Mouse (Mus musculus) forebrain, embryonic 16.5 days (tissue): ENCODE results near the gene Irf8. TPM values are rescaled to one million over a fixed set of nuclear protein-coding genes. Genes with fewer than 3 reads are reported as not detected.
A peak's percentile ranks its signal among the peaks of the same experiment; 100 is the strongest.

Experiments
- ATAC-seq: fragments of 200-750 bp; cut with Nextera tagmentation; 2 replicates; pipeline ENCODE4 v1.8.0; 2017; ENCODE audit warnings: mild to moderate bottlenecking, moderate library complexity
- H3K27ac ChIP-seq: fragments of 300-500 bp; sonication (generic); 2 replicates; pipeline ENCODE4 v1.5.1; 2014; ENCODE audit warnings: low read length, control low read depth
- H3K27me3 ChIP-seq: fragments of 300-500 bp; sonication (generic); replicated peaks from 2 replicates; pipeline ENCODE4 v1.6.1; 2014; ENCODE audit warnings: low read length; ENCODE audit not compliant: control insufficient read depth, insufficient read depth
- H3K36me3 ChIP-seq: fragments of 300-500 bp; sonication (generic); 2 replicates; pipeline ENCODE4 v1.6.1; 2014; ENCODE audit not compliant: control insufficient read depth, insufficient read depth
- H3K4me1 ChIP-seq: fragments of 300-500 bp; sonication (generic); replicated peaks from 2 replicates; pipeline ENCODE4 v1.6.1; 2014; ENCODE audit warnings: low read length; ENCODE audit not compliant: control insufficient read depth, insufficient read depth
- H3K4me2 ChIP-seq: fragments of 300-500 bp; sonication (generic); 2 replicates; pipeline ENCODE4 v1.6.1; 2014; ENCODE audit warnings: mild to moderate bottlenecking, low read length, control low read depth
- H3K4me3 ChIP-seq: fragments of 300-500 bp; sonication (generic); replicated peaks from 2 replicates; pipeline ENCODE4 v1.5.1; 2014; ENCODE audit warnings: mild to moderate bottlenecking, low read length, control low read depth
- H3K9ac ChIP-seq: fragments of 300-500 bp; sonication (generic); replicated peaks from 2 replicates; pipeline ENCODE4 v1.6.1; 2014; ENCODE audit warnings: low read depth, low read length, control low read depth
- H3K9me3 ChIP-seq: fragments of 300-500 bp; sonication (generic); 2 replicates; pipeline ENCODE4 v1.6.1; 2016; ENCODE audit warnings: low read length; ENCODE audit not compliant: control insufficient read depth
- WGBS: fragments of 180-500 bp; shearing (Covaris S2); extraction: QIAGEN DNeasy Blood & Tissue Kit; methylation state at CpG from one replicate; pipeline ENCODE4 v1.1.7; 2014; 5-methylcytosine and 5-hydroxymethylcytosine counted together
- polyA plus RNA-seq: library from polyadenylated mRNA; unstranded; fragments of >200 nt; fragmentation: Nextera tagmentation; extraction: Ambion mirVana; gene quantifications from 2 replicates; pipeline ENCODE4 v1.2.1, GENCODE M21; 2015

Gene Irf8
- polyA plus RNA-seq, 1 experiment from 2014 or later, result 4.2 TPM

- no peak overlapping the region for H3K4me3 ChIP-seq
- H3K4me1 ChIP-seq, result 0 out of 2 replicates have a peak, but pooled peaks cover 2% of the 10 kb centered on the region
- no peak overlapping the region for H3K27ac ChIP-seq
- no peaks in the 10 kb centered on the region for H3K36me3 ChIP-seq
- no peak for ATAC-seq
- no peak overlapping the region for H3K4me2 ChIP-seq
- no peaks in the 10 kb centered on the region for H3K27me3 ChIP-seq
- WGBS, result 41% methylated on average over 13 of the region's 13 CpGs
- no peaks in the 10 kb centered on the region for H3K9me3 ChIP-seq
- H3K9ac ChIP-seq, result no peak overlapping the region
These were observed 41.6 kb downstream of the Irf8 start for GRCm38 (mm10) chr8:120777732-120778131.

- Histone ChIP-seq H3K4me2 (no peak overlapping the region), H3K27ac (no peak overlapping the region), H3K4me3 (no peak overlapping the region), H3K36me3 (no peaks in the 10 kb centered on the region), H3K4me1 (0 out of 2 replicates have a peak, but pooled peaks cover 2% of the 10 kb centered on the region), H3K9me3 (no peaks in the 10 kb centered on the region), H3K27me3 (no peaks in the 10 kb centered on the region), H3K9ac (no peak overlapping the region)
- no peak for ATAC-seq
- 97% methylated on average over 7 of the region's 7 CpGs for WGBS
These were observed 42.9 kb downstream of the Irf8 start for GRCm38 (mm10) chr8:120779106-120779505.

GRCm38 (mm10) chr8:120783781-120784180 lies 47.6 kb downstream of the Irf8 start:
- H3K9ac ChIP-seq, result no peak overlapping the region
- no peak overlapping the region for H3K27ac ChIP-seq
- H3K36me3 ChIP-seq, result no peaks in the 10 kb centered on the region
- H3K4me2 ChIP-seq, result no peak overlapping the region
- H3K9me3 ChIP-seq, result no peaks in the 10 kb centered on the region
- no peaks in the 10 kb centered on the region for H3K27me3 ChIP-seq
- H3K4me1 ChIP-seq, result no peaks in the 10 kb centered on the region
- H3K4me3 ChIP-seq, result no peak overlapping the region
- no peak for ATAC-seq
- WGBS, result 78% methylated on average over 4 of the region's 4 CpGs

- H3K27me3 ChIP-seq, result no peaks in the 10 kb centered on the region
- H3K9ac ChIP-seq, result no peak overlapping the region
- 86% methylated on average over 4 of the region's 4 CpGs for WGBS
- H3K4me2 ChIP-seq, result no peak overlapping the region
- no peaks in the 10 kb centered on the region for H3K9me3 ChIP-seq
- no peaks in the 10 kb centered on the region for H3K4me1 ChIP-seq
- no peak overlapping the region for H3K27ac ChIP-seq
- H3K36me3 ChIP-seq, result no peaks in the 10 kb centered on the region
- H3K4me3 ChIP-seq, result no peak overlapping the region
- no peak for ATAC-seq
These were observed 50.6 kb downstream of the Irf8 start for GRCm38 (mm10) chr8:120786753-120787152.

- no peaks in the 10 kb centered on the region for H3K9me3 ChIP-seq
- no peak overlapping the region for H3K9ac ChIP-seq
- H3K4me1 ChIP-seq, result no peaks in the 10 kb centered on the region
- no peak for ATAC-seq
- no peak overlapping the region for H3K27ac ChIP-seq
- H3K4me3 ChIP-seq, result no peak overlapping the region
- H3K36me3 ChIP-seq, result no peaks in the 10 kb centered on the region
- WGBS, result 50% methylated on average over 5 of the region's 5 CpGs
- no peak overlapping the region for H3K4me2 ChIP-seq
- no peaks in the 10 kb centered on the region for H3K27me3 ChIP-seq
These were observed 51.5 kb downstream of the Irf8 start for GRCm38 (mm10) chr8:120787631-120788030.

GRCm38 (mm10) chr8:120792710-120793109 lies 56.6 kb downstream of the Irf8 start:
- no peak overlapping the region for H3K4me2 ChIP-seq
- no peak overlapping the region for H3K9ac ChIP-seq
- no peak overlapping the region for H3K27ac ChIP-seq
- H3K4me1 ChIP-seq, result no peaks in the 10 kb centered on the region
- no peaks in the 10 kb centered on the region for H3K36me3 ChIP-seq
- no peaks in the 10 kb centered on the region for H3K27me3 ChIP-seq
- ATAC-seq, result no peak
- WGBS, result 87% methylated on average over 15 of the region's 15 CpGs
- no peak overlapping the region for H3K4me3 ChIP-seq
- no peaks in the 10 kb centered on the region for H3K9me3 ChIP-seq

GRCm38 (mm10) chr8:120795944-120796635 lies 59.9 kb downstream of the Irf8 start:
- Histone ChIP-seq H3K9ac (no peak overlapping the region), H3K4me3 (no peak overlapping the region), H3K4me2 (no peak overlapping the region), H3K27me3 (peaks cover 4% of the 10 kb centered on the region; the same call in 1 of the 2 replicates), H3K4me1 (0 out of 2 replicates have a peak, but pooled peaks cover 2% of the 10 kb centered on the region), H3K27ac (no peak overlapping the region), H3K9me3 (no peaks in the 10 kb centered on the region), H3K36me3 (no peaks in the 10 kb centered on the region)
- WGBS, result 55% methylated on average over 9 of the region's 9 CpGs
- ATAC-seq, result peak; percentile 47; the same call in 1 of the 2 replicates

GRCm38 (mm10) chr8:120797019-120797727 lies 61.0 kb downstream of the Irf8 start:
- Histone ChIP-seq H3K4me1 (0 out of 2 replicates have a peak, but pooled peaks cover 2% of the 10 kb centered on the region), H3K4me3 (no peak overlapping the region), H3K27me3 (peaks cover 4% of the 10 kb centered on the region; the same call in 1 of the 2 replicates), H3K4me2 (no peak overlapping the region), H3K27ac (no peak overlapping the region), H3K9ac (no peak overlapping the region), H3K9me3 (no peaks in the 10 kb centered on the region), H3K36me3 (no peaks in the 10 kb centered on the region)
- ATAC-seq, result no peak
- 83% methylated on average over 9 of the region's 9 CpGs for WGBS

GRCm38 (mm10) chr8:120800308-120800865 lies 64.2 kb downstream of the Irf8 start:
- no peaks in the 10 kb centered on the region for H3K9me3 ChIP-seq
- H3K27me3 ChIP-seq, result peaks cover 4% of the 10 kb centered on the region; the same call in 1 of the 2 replicates
- WGBS, result 6% methylated on average over 17 of the region's 17 CpGs
- H3K9ac ChIP-seq, result 0 out of 2 replicates have a peak overlapping the region, but pooled peaks have one; percentile 26
- peak overlapping the region; percentile 29 for H3K4me2 ChIP-seq
- no peaks in the 10 kb centered on the region for H3K36me3 ChIP-seq
- H3K4me1 ChIP-seq, result 0 out of 2 replicates have a peak, but pooled peaks cover 2% of the 10 kb centered on the region
- no peak overlapping the region for H3K27ac ChIP-seq
- no peak for ATAC-seq
- no peak overlapping the region for H3K4me3 ChIP-seq
